In the genomic region with DNA sequence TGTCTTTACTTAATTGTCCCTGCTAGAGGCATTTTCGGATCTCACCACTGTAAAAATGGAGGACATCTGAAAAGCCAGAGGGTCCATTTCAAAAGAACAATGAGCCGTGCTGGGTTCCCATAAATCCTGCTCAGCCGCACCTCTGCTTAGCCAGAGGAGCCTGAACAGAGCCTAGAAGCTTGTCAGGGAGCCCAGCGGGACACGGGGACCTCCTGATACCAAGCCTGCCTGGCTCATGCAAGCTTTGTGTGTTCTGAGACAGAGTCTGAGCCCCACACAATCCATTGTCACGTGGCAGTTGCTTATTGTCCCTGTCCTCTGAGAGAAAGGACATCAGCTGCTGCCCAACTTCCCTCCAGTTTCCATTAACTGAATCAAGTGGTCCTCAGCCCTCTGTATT, we compare ENCODE assay signal across 21 mouse cellular contexts.
DNase-seq lines count a peak whose midpoint lies in the region; ATAC-seq and TF ChIP-seq lines count a peak whose summit lies in the region.
"Had no signal": no experiment of that assay in that cellular context is flagged by ENCODE, and none has a peak within 500 bp of the region (broad histone marks: within the 10 kb centered on the region; RNA-seq: fewer than 3 reads in every experiment).

No protein-coding gene starts in this region.

- H3K4me2 ChIP-seq in hindbrain, embryonic 11.5 days (replicated peaks; ENCODE audit: low read depth, low read length) = no peak overlapping the region
- no peak overlapping the region for H3K4me2 ChIP-seq in hindbrain, embryonic 13.5 days
- H3K4me2 ChIP-seq in neural tube, embryonic 15.5 days = no peak overlapping the region
- no peak overlapping the region for H3K4me2 ChIP-seq in hindbrain, postnatal 0 days (ENCODE audit: low read depth, low read length)
- no peak overlapping the region for H3K4me2 ChIP-seq in neural tube, embryonic 12.5 days (replicated peaks)
- H3K4me2 ChIP-seq: intestine, embryonic 15.5 days; limb, embryonic 13.5 days; liver, embryonic 12.5 days had no signal

- peak; percentile 18 for DNase-seq in hindbrain, embryonic 11.5 days (ENCODE audit: low spot score)
- DNase-seq in neural tube, embryonic 10.5 days (ENCODE audit: extremely low spot score, low spot score) = peak; percentile 19
- DNase-seq in hindbrain, postnatal 0 days (ENCODE audit: low spot score) = no peak
- no peak for DNase-seq in heart, adult 18-20 months
- DNase-seq: adrenal gland, adult 8-10 months; cerebellum, adult 11-12 months; cerebellum, postnatal 10 days; kidney, adult 8-10 months; kidney, postnatal 25 days; lung, adult 18-20 months; lung, postnatal 10 days; thymus, adult 2 months; thymus, postnatal 4 days had no signal

- WGBS in hindbrain, embryonic 11.5 days = 52% methylated on average over 6 of the region's 6 CpGs
- WGBS in hindbrain, embryonic 13.5 days = 33% methylated on average over 6 of the region's 6 CpGs
- WGBS in neural tube, embryonic 15.5 days = 8% methylated on average over 6 of the region's 6 CpGs
- 31% methylated on average over 6 of the region's 6 CpGs for WGBS in hindbrain, postnatal 0 days
- 19% methylated on average over 6 of the region's 6 CpGs for WGBS in neural tube, embryonic 12.5 days

- no peaks in the 10 kb centered on the region for H3K4me1 ChIP-seq in hindbrain, embryonic 11.5 days (replicated peaks; ENCODE audit: control insufficient read depth, insufficient read depth, low read length)
- peaks cover 11% of the 10 kb centered on the region for H3K4me1 ChIP-seq in hindbrain, embryonic 13.5 days (replicated peaks)
- peaks cover 10% of the 10 kb centered on the region for H3K4me1 ChIP-seq in neural tube, embryonic 15.5 days
- H3K4me1 ChIP-seq in hindbrain, postnatal 0 days (ENCODE audit: insufficient read depth, low read length) = no peaks in the 10 kb centered on the region; the same call in 1 of the 2 replicates
- peaks cover 9% of the 10 kb centered on the region for H3K4me1 ChIP-seq in neural tube, embryonic 12.5 days
- H3K4me1 ChIP-seq: heart, embryonic 10.5 days; limb, embryonic 13.5 days had no signal

- TF ChIP-seq CTCF in hindbrain, postnatal 0 days (IDR thresholded peaks at IDR 0.05; ENCODE audit: low read depth) = no peak

- H3K4me3 ChIP-seq in hindbrain, embryonic 11.5 days (ENCODE audit: low read depth, low read length) = no peak overlapping the region
- no peak overlapping the region for H3K4me3 ChIP-seq in hindbrain, embryonic 13.5 days
- H3K4me3 ChIP-seq in neural tube, embryonic 15.5 days (replicated peaks) = no peak overlapping the region
- no peak overlapping the region for H3K4me3 ChIP-seq in hindbrain, postnatal 0 days (ENCODE audit: low read length)
- no peak overlapping the region for H3K4me3 ChIP-seq in neural tube, embryonic 12.5 days
- H3K4me3 ChIP-seq: heart, embryonic 10.5 days; intestine, embryonic 15.5 days; limb, embryonic 13.5 days; liver, embryonic 12.5 days had no signal

- no peak overlapping the region for H3K27ac ChIP-seq in hindbrain, embryonic 11.5 days (ENCODE audit: low read depth, low read length)
- no peak overlapping the region for H3K27ac ChIP-seq in hindbrain, embryonic 13.5 days
- H3K27ac ChIP-seq in neural tube, embryonic 15.5 days (replicated peaks) = no peak overlapping the region
- H3K27ac ChIP-seq in hindbrain, postnatal 0 days = no peak overlapping the region
- H3K27ac ChIP-seq in neural tube, embryonic 12.5 days = no peak overlapping the region
- H3K27ac ChIP-seq: heart, embryonic 10.5 days; intestine, embryonic 15.5 days; limb, embryonic 13.5 days; liver, embryonic 12.5 days had no signal

- no peaks in the 10 kb centered on the region for H3K9me3 ChIP-seq in hindbrain, embryonic 11.5 days (ENCODE audit: control insufficient read depth, low read length)
- H3K9me3 ChIP-seq in hindbrain, embryonic 13.5 days = no peaks in the 10 kb centered on the region
- no peaks in the 10 kb centered on the region for H3K9me3 ChIP-seq in neural tube, embryonic 15.5 days (replicated peaks)
- H3K9me3 ChIP-seq in hindbrain, postnatal 0 days (ENCODE audit: low read length) = no peaks in the 10 kb centered on the region
- H3K9me3 ChIP-seq in neural tube, embryonic 12.5 days = no peaks in the 10 kb centered on the region
- H3K9me3 ChIP-seq: heart, embryonic 10.5 days; intestine, embryonic 15.5 days; limb, embryonic 13.5 days; liver, embryonic 12.5 days had no signal

- no peak overlapping the region for H3K9ac ChIP-seq in hindbrain, embryonic 11.5 days (ENCODE audit: low read depth, low read length)
- H3K9ac ChIP-seq in hindbrain, embryonic 13.5 days = no peak overlapping the region
- H3K9ac ChIP-seq in neural tube, embryonic 15.5 days (replicated peaks) = no peak overlapping the region
- no peak overlapping the region for H3K9ac ChIP-seq in hindbrain, postnatal 0 days (replicated peaks; ENCODE audit: low read length)
- no peak overlapping the region for H3K9ac ChIP-seq in neural tube, embryonic 12.5 days
- H3K9ac ChIP-seq: intestine, embryonic 15.5 days; limb, embryonic 13.5 days; liver, embryonic 12.5 days had no signal

- H3K36me3 ChIP-seq in hindbrain, embryonic 11.5 days (ENCODE audit: control insufficient read depth, insufficient read depth, low read length) = no peaks in the 10 kb centered on the region
- no peaks in the 10 kb centered on the region for H3K36me3 ChIP-seq in hindbrain, embryonic 13.5 days
- H3K36me3 ChIP-seq in neural tube, embryonic 15.5 days = no peaks in the 10 kb centered on the region
- H3K36me3 ChIP-seq in hindbrain, postnatal 0 days (ENCODE audit: insufficient read depth, low read length) = no peaks in the 10 kb centered on the region
- no peaks in the 10 kb centered on the region for H3K36me3 ChIP-seq in neural tube, embryonic 12.5 days
- H3K36me3 ChIP-seq: heart, embryonic 10.5 days; intestine, embryonic 15.5 days; limb, embryonic 13.5 days; liver, embryonic 12.5 days had no signal

- H3K27me3 ChIP-seq in hindbrain, embryonic 11.5 days (ENCODE audit: control insufficient read depth, insufficient read depth, low read length) = no peaks in the 10 kb centered on the region
- no peaks in the 10 kb centered on the region for H3K27me3 ChIP-seq in hindbrain, embryonic 13.5 days
- H3K27me3 ChIP-seq in neural tube, embryonic 15.5 days (replicated peaks) = no peaks in the 10 kb centered on the region
- H3K27me3 ChIP-seq in hindbrain, postnatal 0 days (ENCODE audit: insufficient read depth, low read length) = no peaks in the 10 kb centered on the region
- H3K27me3 ChIP-seq in neural tube, embryonic 12.5 days (replicated peaks) = no peaks in the 10 kb centered on the region
- H3K27me3 ChIP-seq: intestine, embryonic 15.5 days; limb, embryonic 13.5 days; liver, embryonic 12.5 days had no signal

- ATAC-seq in hindbrain, embryonic 11.5 days (ENCODE audit: low FRiP score) = no peak
- no peak for ATAC-seq in hindbrain, embryonic 13.5 days (ENCODE audit: low FRiP score)
- no peak for ATAC-seq in neural tube, embryonic 15.5 days (ENCODE audit: low FRiP score)
- 0 out of 2 replicates have a peak, but pooled peaks have one; percentile 29 for ATAC-seq in hindbrain, postnatal 0 days
- peak; percentile 71; the same call in 1 of the 2 replicates for ATAC-seq in neural tube, embryonic 12.5 days (ENCODE audit: low FRiP score, low read depth)
- ATAC-seq: activated CD4-positive, CD25-positive, alpha-beta regulatory T cell, adult 4 months; intestine, embryonic 15.5 days; liver, embryonic 12.5 days had no signal

Comparison
In these comparisons a context has a peak if more than half of its experiments do, and no peak if none do; other contexts are left out.
1. ATAC-seq: peak in hindbrain, postnatal 0 days (single experiment) and neural tube, embryonic 12.5 days (single experiment); none in hindbrain, embryonic 11.5 days (single experiment), hindbrain, embryonic 13.5 days (single experiment) and neural tube, embryonic 15.5 days (single experiment).
2. DNase-seq: peak in hindbrain, embryonic 11.5 days (single experiment) and neural tube, embryonic 10.5 days (single experiment); none in hindbrain, postnatal 0 days (single experiment) and heart, adult 18-20 months (0 of 2).